Mouse (Mus musculus) cortical plate, adult 2 months (tissue): ENCODE results near the gene Pkp1.

Source experiments
- CTCF ChIP-seq: fragments of 200-500 bp; IDR thresholded peaks from 2 replicates; pipeline ENCODE4 v1.5.1; 2011; ENCODE audit warnings: mild to moderate bottlenecking, control low read depth, low read length; ENCODE audit not compliant: insufficient read depth; ENCODE audit errors: extremely low read depth
- POLR2A ChIP-seq: fragments of 200-500 bp; IDR thresholded peaks from 2 replicates; pipeline ENCODE4 v1.6.1; 2011; ENCODE audit warnings: mild to moderate bottlenecking, low read length, control low read depth; ENCODE audit not compliant: insufficient read depth; ENCODE audit errors: extremely low read depth

- TF ChIP-seq CTCF (no peak), POLR2A (no peak)
Observed at GRCm38 (mm10) chr1:135892233-135892632, 26.8 kb downstream of the Pkp1 start.
